Mouse (Mus musculus) ovary, postnatal 14 days (tissue): Measurements from ENCODE around the gene Cc2d2a.

ENCODE experiments used
- DNase-seq: peaks from one replicate; pipeline ENCODE4 v3.0.0; 2022; ENCODE audit warnings: low spot score

Gene Cc2d2a

DNA sequence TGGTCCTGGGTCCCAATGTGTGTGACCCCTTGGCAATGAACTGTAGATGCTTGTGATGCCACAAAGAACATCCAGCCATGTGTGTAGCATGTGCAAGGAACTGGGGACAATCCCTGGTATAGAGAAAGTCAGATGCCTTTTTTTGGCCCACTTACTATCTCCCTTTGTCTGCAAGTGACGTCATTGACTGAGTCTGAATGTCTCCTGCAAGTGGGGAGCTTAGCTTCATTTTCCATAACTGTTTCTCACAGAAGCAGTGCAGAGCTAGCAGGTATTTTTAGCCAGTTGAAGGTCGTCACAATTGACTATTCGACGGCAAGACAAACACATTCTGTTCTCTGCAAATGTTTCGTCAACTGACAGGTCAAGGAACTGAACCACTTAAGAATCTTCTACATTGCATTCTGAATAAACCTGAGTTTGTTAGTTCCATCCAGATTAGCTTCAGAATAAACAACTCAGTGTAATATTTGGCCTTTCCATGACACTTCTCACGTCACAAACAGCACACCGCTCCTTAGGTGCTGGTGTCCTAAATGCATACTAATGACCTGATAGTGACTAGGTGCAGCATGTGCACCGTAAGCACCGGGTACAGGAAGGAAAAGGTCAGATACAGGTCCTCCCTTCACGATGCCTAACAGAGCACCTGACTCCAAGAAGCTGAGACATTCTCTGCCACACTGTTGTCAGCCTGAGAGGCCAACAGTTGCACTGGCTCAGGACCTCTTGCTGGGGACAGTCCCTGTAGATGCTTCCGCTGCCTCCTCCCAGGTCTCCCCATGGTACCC, 66.4 kb downstream of the Cc2d2a start:
- no peak for DNase-seq

GRCm38 (mm10) chr5:43732381-43732780, 70.2 kb downstream of the Cc2d2a start:
- no peak for DNase-seq

GRCm38 (mm10) chr5:43744187-43744586, 82.0 kb downstream of the Cc2d2a start:
- DNase-seq: no peak

- DNase-seq: no peak
Observed at GRCm38 (mm10) chr5:43745156-43745555, 83.0 kb downstream of the Cc2d2a start.

GRCm38 (mm10) chr5:43748039-43748438, 85.9 kb downstream of the Cc2d2a start:
- DNase-seq: no peak

GRCm38 (mm10) chr5:43749092-43749491, 86.9 kb downstream of the Cc2d2a start:
- no peak for DNase-seq

GRCm38 (mm10) chr5:43770618-43771354, 108.6 kb downstream of the Cc2d2a start:
- no peak for DNase-seq

DNA sequence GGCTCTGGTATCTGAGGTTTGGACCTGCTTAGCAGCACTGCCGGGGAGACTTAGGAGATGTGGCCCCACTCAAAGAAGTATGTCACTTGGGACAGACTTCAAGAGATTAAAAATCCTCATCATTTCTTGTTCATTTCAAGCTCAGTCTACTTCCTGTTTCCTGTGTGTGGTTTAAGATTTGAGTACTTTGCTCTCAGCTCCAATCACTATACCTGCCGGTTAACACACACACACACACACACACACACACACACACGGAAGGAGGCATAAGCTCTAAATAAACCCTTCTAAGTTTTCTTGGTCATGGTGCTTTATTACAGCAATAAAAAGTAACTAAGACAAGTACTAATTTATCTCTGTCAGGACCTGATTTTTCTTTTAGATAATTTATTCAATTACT, 109.4 kb downstream of the Cc2d2a start:
- DNase-seq: no peak

- no peak for DNase-seq
Observed at GRCm38 (mm10) chr5:43776407-43776806, 114.3 kb downstream of the Cc2d2a start.

DNA sequence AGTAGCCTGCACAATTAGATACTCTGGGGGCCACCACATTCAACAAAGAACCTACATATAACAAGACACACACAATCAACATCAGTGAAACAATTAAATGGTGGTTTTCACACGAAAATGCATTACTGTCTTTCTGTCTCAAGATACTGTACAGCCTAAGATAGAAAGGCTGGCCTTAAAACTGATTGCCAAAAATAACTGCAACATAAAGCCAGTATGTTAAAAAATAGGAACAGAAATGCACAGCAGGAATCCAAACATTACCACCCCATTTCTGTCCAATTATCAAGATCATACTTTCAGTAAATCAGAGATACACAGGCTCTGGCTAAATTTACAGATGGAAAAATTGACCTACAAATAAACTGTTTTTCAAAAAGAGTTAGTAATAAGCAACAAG, 114.8 kb downstream of the Cc2d2a start:
- DNase-seq: no peak

DNA sequence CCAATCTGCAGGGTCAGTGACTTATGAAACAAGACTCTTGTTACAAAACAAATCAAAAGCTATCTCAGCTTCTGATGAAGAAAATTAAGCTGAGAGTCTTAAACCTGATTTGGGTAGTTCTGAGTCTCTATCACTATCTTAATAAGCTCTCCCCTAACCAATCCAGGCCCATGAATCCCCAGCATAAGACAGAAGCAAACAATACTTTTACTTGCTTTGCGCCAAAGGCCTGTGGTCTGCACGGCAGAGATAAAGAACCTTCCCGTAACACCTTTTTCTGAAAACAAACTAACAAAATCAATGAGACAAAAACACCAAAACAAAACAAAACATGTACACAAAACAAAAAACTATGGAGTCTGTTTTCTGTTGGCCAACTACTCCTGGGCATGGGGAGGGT, 116.4 kb downstream of the Cc2d2a start:
- no peak for DNase-seq

GRCm38 (mm10) chr5:43781423-43781976, 119.4 kb downstream of the Cc2d2a start:
- no peak for DNase-seq

DNA sequence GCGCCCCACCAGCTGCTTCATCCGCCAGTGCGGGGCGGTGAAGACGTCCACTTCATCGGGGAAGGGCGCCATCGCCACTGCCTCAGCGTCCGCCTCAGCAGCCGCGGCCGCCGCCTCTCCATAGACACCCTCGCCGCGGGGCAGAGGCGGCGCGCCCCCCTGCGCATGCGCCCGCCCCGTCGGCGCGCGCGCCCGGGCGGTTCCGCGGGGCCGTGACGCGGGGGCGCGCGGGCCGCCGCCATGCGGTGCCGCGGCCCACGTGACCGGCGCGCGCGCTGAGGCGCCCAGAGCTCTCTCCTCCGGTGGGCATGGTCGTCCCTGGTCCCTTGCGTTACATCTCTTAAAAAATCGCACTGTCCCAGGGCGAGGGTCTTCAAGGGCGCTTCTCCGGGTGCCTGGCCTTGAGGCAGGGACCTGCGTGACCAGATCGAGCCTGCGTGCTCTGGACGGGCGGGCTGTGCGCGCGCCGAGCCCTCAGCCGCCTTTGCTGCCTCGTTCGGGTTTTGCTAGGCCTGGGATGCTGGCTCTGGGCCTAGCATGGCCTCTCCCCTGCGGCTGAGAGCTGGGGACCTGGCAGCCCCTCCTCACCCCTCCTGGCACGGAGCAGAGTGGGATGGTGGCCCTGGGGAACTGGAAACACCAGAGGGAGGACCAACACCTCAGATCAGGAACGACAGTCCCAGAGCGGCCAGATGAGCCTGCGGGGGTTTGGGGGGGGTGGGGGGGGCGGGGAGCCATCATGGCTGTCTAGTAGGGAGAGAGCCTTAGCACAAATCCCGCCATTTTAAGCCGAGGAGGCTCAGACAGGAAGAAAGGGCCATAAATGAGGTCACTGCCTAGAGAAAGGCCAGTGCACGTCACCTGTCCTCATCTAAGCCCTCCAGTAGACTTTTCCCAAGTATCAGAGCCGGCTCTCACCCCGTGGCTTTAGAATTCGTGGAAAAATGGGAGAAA, 120.1 kb downstream of the Cc2d2a start:
- DNase-seq: peak; percentile 69

GRCm38 (mm10) chr5:43783996-43784395, 121.8 kb downstream of the Cc2d2a start:
- no peak for DNase-seq

DNA sequence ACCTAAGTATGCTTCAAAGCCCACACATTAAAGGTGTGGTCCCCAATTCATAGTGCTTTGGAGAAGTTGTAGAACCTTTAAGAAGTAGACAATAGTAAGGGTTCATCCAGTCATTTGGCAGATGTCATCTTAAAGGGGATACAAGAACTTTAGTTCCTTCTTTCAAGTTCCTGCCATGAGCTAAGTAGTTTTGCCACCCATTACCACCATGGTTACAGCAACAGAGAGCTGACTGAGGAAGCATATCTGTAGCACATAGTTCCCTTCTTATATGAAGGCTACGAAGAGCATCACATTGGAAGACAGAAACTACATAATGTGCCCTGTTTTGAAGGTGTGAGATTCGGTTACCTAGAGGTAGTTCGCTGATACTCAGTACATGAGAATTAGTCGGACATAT, 124.5 kb downstream of the Cc2d2a start:
- DNase-seq: no peak

DNA sequence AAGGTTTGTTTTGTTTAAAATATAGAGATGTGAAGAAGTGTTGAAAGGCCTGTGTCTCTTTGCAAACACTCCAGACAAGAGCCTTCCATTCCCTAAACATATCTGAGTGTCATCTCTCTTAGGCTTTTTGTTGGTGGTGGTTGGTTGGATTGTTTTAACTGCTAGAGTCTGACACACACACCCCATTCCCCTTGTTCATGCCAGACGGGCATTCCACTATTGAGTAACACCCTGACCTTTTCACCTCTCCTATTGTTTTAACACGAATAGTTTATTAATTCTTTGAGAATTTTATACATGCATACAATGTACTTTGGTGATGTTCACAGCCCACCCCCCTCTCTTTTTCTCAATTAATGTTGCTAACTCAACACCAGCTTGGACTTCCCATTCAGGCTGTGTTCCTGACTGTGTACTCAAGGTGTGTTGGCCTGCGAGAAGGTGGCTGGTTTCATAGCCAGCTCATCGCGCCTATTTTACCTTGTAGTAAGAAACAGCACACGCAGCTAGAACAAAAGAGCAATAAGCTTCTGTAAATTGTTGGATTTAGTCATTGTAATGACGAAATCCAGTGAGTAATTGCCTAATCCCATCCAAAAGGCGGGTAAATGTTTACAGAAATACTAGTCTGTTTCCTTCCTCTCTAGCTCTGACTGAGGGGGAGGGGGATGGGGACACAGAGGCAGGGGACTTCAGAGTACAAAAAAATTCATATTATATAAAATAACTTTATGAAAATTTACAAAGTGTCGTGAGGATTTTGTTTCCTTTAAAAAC, 126.0 kb downstream of the Cc2d2a start:
- no peak for DNase-seq
